Mouse (Mus musculus) heart, embryonic 14.5 days (tissue): ENCODE results near the gene Pcsk5. TPM values are rescaled to one million over a fixed set of nuclear protein-coding genes. Genes with fewer than 3 reads are reported as not detected.

Experiments used
- ATAC-seq: fragments of 200-750 bp; cut with Nextera tagmentation; 2 replicates; pipeline ENCODE4 v1.8.0; 2017; ENCODE audit warnings: low read depth, moderate TSS enrichment; ENCODE audit not compliant: insufficient number of reproducible peaks, insufficient read depth, low FRiP score
- H3K27ac ChIP-seq, 2 experiments: fragments of 200-500 bp in 1 of 2; fragments of 300-500 bp in 1 of 2; sonication (generic) in 1 of 2; replicated peaks in 1 of 2; 2 replicates each; pipeline ENCODE4 v1.5.1; 2012 to 2014; ENCODE audit warnings: low read depth in 2 of 2, low read length in 2 of 2, control low read depth in 1 of 2, mild to moderate bottlenecking in 1 of 2, mixed read lengths in 1 of 2; ENCODE audit not compliant: control insufficient read depth in 1 of 2, insufficient read depth in 1 of 2
- H3K27me3 ChIP-seq: fragments of 300-500 bp; sonication (generic); 2 replicates; pipeline ENCODE4 v1.6.1; 2014; ENCODE audit warnings: mild to moderate bottlenecking, low read length, control low read depth; ENCODE audit not compliant: control insufficient read depth, insufficient read depth
- H3K36me3 ChIP-seq: fragments of 300-500 bp; sonication (generic); 2 replicates; pipeline ENCODE4 v1.6.1; 2014; ENCODE audit warnings: mild to moderate bottlenecking, control low read depth, low read length, mixed read lengths; ENCODE audit not compliant: control insufficient read depth, insufficient read depth
- H3K4me1 ChIP-seq, 2 experiments: fragments of 200-500 bp in 1 of 2; fragments of 300-500 bp in 1 of 2; sonication (generic) in 1 of 2; 2 replicates each; pipeline ENCODE4 v1.6.1; 2012 to 2014; ENCODE audit warnings: low read length in 2 of 2, control low read depth in 1 of 2, mixed read lengths in 1 of 2; ENCODE audit not compliant: control insufficient read depth in 2 of 2, insufficient read depth in 2 of 2
- H3K4me2 ChIP-seq: fragments of 300-500 bp; sonication (generic); 2 replicates; pipeline ENCODE4 v1.6.1; 2014; ENCODE audit warnings: mild to moderate bottlenecking, low read length
- H3K4me3 ChIP-seq, 2 experiments: fragments of 200-500 bp in 1 of 2; fragments of 300-500 bp in 1 of 2; sonication (generic) in 1 of 2; 2 replicates each; pipeline ENCODE4 v1.5.1; 2012 to 2014; ENCODE audit warnings: low read length in 2 of 2, mild to moderate bottlenecking in 2 of 2, control low read depth in 1 of 2, low read depth in 1 of 2, moderate library complexity in 1 of 2; ENCODE audit not compliant: control insufficient read depth in 1 of 2, insufficient read depth in 1 of 2
- H3K9ac ChIP-seq: fragments of 300-500 bp; sonication (generic); 2 replicates; pipeline ENCODE4 v1.6.1; 2014; ENCODE audit warnings: mild to moderate bottlenecking, low read length
- H3K9me3 ChIP-seq: fragments of 300-500 bp; sonication (generic); 2 replicates; pipeline ENCODE4 v1.6.1; 2016; ENCODE audit warnings: low read length, control low read depth; ENCODE audit not compliant: control insufficient read depth
- WGBS: fragments of 180-500 bp; shearing (Covaris S2); extraction: QIAGEN DNeasy Blood & Tissue Kit; methylation state at CpG from one replicate; pipeline ENCODE4 v1.1.7; 2014; 5-methylcytosine and 5-hydroxymethylcytosine counted together
- polyA plus RNA-seq: library from polyadenylated mRNA; unstranded; fragments of >200 nt; fragmentation: Nextera tagmentation; extraction: Ambion mirVana; gene quantifications from 2 replicates; pipeline ENCODE4 v1.2.1, GENCODE M21; 2014

Gene Pcsk5
- polyA plus RNA-seq, 1 experiment from 2014 or later: 14.7 TPM

- no peak overlapping the region for H3K9ac ChIP-seq
- no peak overlapping the region for H3K4me2 ChIP-seq
- no peaks in the 10 kb centered on the region for H3K9me3 ChIP-seq
- H3K27me3 ChIP-seq: no peaks in the 10 kb centered on the region
- no peaks in the 10 kb centered on the region for H3K4me1 ChIP-seq
- no peak overlapping the region for H3K4me3 ChIP-seq
- 48% methylated on average over 6 of the region's 6 CpGs for WGBS
- no peak for ATAC-seq
- no peaks in the 10 kb centered on the region for H3K36me3 ChIP-seq
- no peak overlapping the region for H3K27ac ChIP-seq
These were observed 369.7 kb downstream of the Pcsk5 start for GRCm38 (mm10) chr19:17467556-17468211.

GRCm38 (mm10) chr19:17452001-17452400 lies 385.4 kb downstream of the Pcsk5 start:
- Histone ChIP-seq H3K9me3 (no peaks in the 10 kb centered on the region), H3K36me3 (no peaks in the 10 kb centered on the region), H3K27ac (no peak overlapping the region), H3K4me3 (no peak overlapping the region), H3K9ac (no peak overlapping the region), H3K4me1 (no peaks in the 10 kb centered on the region), H3K4me2 (no peak overlapping the region), H3K27me3 (no peaks in the 10 kb centered on the region)
- 84% methylated on average over 7 of the region's 7 CpGs for WGBS
- no peak for ATAC-seq

GRCm38 (mm10) chr19:17443581-17443980 lies 393.9 kb downstream of the Pcsk5 start:
- no peaks in the 10 kb centered on the region for H3K27me3 ChIP-seq
- no peak overlapping the region for H3K27ac ChIP-seq
- H3K9ac ChIP-seq: no peak overlapping the region
- H3K4me1 ChIP-seq: no peaks in the 10 kb centered on the region
- WGBS: 85% methylated on average over 7 of the region's 7 CpGs
- H3K36me3 ChIP-seq: no peaks in the 10 kb centered on the region
- no peaks in the 10 kb centered on the region for H3K9me3 ChIP-seq
- no peak for ATAC-seq
- H3K4me2 ChIP-seq: no peak overlapping the region
- H3K4me3 ChIP-seq: no peak overlapping the region

- 68% methylated on average over 4 of the region's 4 CpGs for WGBS
- H3K9me3 ChIP-seq: no peaks in the 10 kb centered on the region
- no peak overlapping the region for H3K4me3 ChIP-seq
- no peaks in the 10 kb centered on the region for H3K4me1 ChIP-seq
- H3K27ac ChIP-seq: no peak overlapping the region
- no peak for ATAC-seq
- H3K9ac ChIP-seq: no peak overlapping the region
- H3K4me2 ChIP-seq: no peak overlapping the region
- H3K36me3 ChIP-seq: no peaks in the 10 kb centered on the region
- no peaks in the 10 kb centered on the region for H3K27me3 ChIP-seq
These were observed 397.8 kb downstream of the Pcsk5 start for GRCm38 (mm10) chr19:17439476-17440189.

GRCm38 (mm10) chr19:17436651-17437050 lies 400.8 kb downstream of the Pcsk5 start:
- no peak overlapping the region for H3K27ac ChIP-seq
- WGBS: 89% methylated on average over 1 of the region's 1 CpGs
- H3K9me3 ChIP-seq: no peaks in the 10 kb centered on the region
- no peaks in the 10 kb centered on the region for H3K36me3 ChIP-seq
- H3K27me3 ChIP-seq: no peaks in the 10 kb centered on the region
- H3K4me2 ChIP-seq: no peak overlapping the region
- no peak for ATAC-seq
- no peaks in the 10 kb centered on the region for H3K4me1 ChIP-seq
- H3K9ac ChIP-seq: no peak overlapping the region
- H3K4me3 ChIP-seq: no peak overlapping the region

- peaks cover 0 to 1% of the 10 kb centered on the region in 2 experiments; a peak in 2 of 4 replicates for H3K4me1 ChIP-seq
- no peak overlapping the region for H3K4me3 ChIP-seq
- 66% methylated on average over 2 of the region's 2 CpGs for WGBS
- H3K27me3 ChIP-seq: no peaks in the 10 kb centered on the region
- H3K36me3 ChIP-seq: no peaks in the 10 kb centered on the region
- ATAC-seq: no peak
- no peak overlapping the region for H3K9ac ChIP-seq
- no peak overlapping the region for H3K4me2 ChIP-seq
- no peaks in the 10 kb centered on the region for H3K9me3 ChIP-seq
- no peak overlapping the region for H3K27ac ChIP-seq
These were observed 408.9 kb downstream of the Pcsk5 start for GRCm38 (mm10) chr19:17428561-17428914.

GRCm38 (mm10) chr19:17427824-17428560 lies 409.4 kb downstream of the Pcsk5 start:
- Histone ChIP-seq H3K36me3 (no peaks in the 10 kb centered on the region), H3K9me3 (no peaks in the 10 kb centered on the region), H3K9ac (no peak overlapping the region), H3K27me3 (no peaks in the 10 kb centered on the region), H3K27ac (no peak overlapping the region), H3K4me1 (peaks cover 0 to 5% of the 10 kb centered on the region in 2 experiments; a peak in 2 of 4 replicates), H3K4me2 (no peak overlapping the region), H3K4me3 (no peak overlapping the region)
- no peak for ATAC-seq
- 84% methylated on average over 2 of the region's 2 CpGs for WGBS
